Mouse (Mus musculus): ENCODE results near the gene Tor4a. TPM values are rescaled to one million over a fixed set of nuclear protein-coding genes. Genes with fewer than 3 reads are reported as not detected.

Tor4a gene
- polyA plus RNA-seq, 1 experiment from 2014 or later = 7.5 TPM

DNA sequence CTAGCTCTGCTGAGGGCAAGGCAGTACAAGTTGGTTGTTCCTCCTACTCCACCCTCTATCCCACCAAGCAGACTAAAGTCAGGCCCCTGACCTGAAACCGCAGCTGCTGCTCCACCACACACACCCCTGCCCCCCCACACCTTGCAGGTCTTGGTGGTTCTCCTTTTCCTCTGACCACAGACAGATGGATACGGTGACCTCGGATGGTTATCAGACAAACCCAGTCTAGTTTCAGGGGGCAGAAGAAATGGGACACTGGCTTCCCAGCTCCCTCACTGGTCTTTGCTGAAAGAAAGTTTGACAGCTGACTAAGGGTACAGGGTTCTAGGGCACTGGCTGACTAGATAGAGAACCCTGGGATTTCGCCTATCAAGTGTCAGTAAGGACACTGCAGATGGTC, 36.7 kb upstream of the Tor4a start:
- 60% methylated on average over 4 of the region's 4 CpGs for WGBS
- no peak for ATAC-seq (ENCODE audit: insufficient read depth)
- H3K36me3 ChIP-seq (ENCODE audit: insufficient read depth) = no peaks in the 10 kb centered on the region
- no peak for DNase-seq
- H3K27ac ChIP-seq (ENCODE audit: low read depth) = no peak overlapping the region
- no peaks in the 10 kb centered on the region for H3K9me3 ChIP-seq (ENCODE audit: low read depth, low read length)
- no peaks in the 10 kb centered on the region for H3K4me1 ChIP-seq (ENCODE audit: insufficient read depth)
- no peak overlapping the region for H3K4me2 ChIP-seq
- no peak overlapping the region for H3K9ac ChIP-seq
- no peak for TF ChIP-seq CTCF (IDR thresholded peaks at IDR 0.05; ENCODE audit: low read depth)
- H3K4me3 ChIP-seq (ENCODE audit: low read depth, low read length) = no peak overlapping the region
- 0 out of 2 replicates have a peak, but pooled peaks cover 2% of the 10 kb centered on the region for H3K27me3 ChIP-seq (ENCODE audit: insufficient read depth, low read length)

DNA sequence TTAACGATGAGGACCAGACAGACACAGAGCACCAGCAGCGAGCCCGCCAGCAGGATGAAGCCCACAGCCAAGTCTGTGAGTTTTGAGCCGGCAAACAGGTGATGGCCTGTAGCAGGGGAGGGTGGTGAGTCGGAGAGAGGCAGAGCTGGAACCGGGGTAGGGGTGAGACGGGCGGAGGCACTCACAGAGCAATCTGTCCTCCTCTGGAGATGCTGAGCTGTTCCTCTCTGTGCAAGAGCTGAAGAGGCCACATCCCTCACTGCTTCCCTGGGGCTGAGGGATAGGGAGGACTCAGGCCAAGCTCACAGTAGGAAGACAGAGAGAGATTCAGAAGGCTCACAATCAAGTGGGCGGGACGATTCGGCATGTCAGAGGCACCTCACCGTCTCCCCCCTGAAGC, 34.4 kb upstream of the Tor4a start:
- H3K36me3 ChIP-seq (ENCODE audit: insufficient read depth) = no peaks in the 10 kb centered on the region
- H3K27ac ChIP-seq (ENCODE audit: low read depth) = no peak overlapping the region
- H3K4me2 ChIP-seq = no peak overlapping the region
- ATAC-seq (ENCODE audit: insufficient read depth) = no peak
- 0 out of 2 replicates have a peak, but pooled peaks cover 2% of the 10 kb centered on the region for H3K27me3 ChIP-seq (ENCODE audit: insufficient read depth, low read length)
- TF ChIP-seq CTCF (IDR thresholded peaks at IDR 0.05; ENCODE audit: low read depth) = no peak
- WGBS = 56% methylated on average over 12 of the region's 12 CpGs
- H3K4me1 ChIP-seq (ENCODE audit: insufficient read depth) = no peaks in the 10 kb centered on the region
- H3K4me3 ChIP-seq (ENCODE audit: low read depth, low read length) = no peak overlapping the region
- no peak overlapping the region for H3K9ac ChIP-seq
- no peaks in the 10 kb centered on the region for H3K9me3 ChIP-seq (ENCODE audit: low read depth, low read length)
- no peak for DNase-seq

DNA sequence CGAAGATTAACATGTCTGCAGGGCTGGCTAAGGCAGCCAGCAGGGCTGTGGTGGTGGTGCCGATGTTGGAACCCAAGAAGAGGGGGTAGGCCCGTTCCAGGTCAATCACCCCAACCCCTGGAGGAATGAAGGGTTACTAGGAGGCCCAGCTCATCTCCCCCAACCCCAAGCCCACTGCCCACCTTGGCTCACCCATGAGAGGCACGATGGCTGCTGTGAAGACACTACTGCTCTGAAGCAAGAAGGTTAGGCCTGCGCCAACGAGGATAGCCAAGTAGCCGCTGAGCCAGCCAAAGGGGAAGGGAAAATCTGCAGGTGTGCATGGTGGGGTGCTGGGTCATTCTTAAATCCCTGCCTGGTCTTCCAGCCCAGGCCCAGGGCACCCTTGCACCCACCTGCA, 33.9 kb upstream of the Tor4a start:
- 0 out of 2 replicates have a peak, but pooled peaks cover 2% of the 10 kb centered on the region for H3K27me3 ChIP-seq (ENCODE audit: insufficient read depth, low read length)
- H3K9me3 ChIP-seq (ENCODE audit: low read depth, low read length) = no peaks in the 10 kb centered on the region

DNA sequence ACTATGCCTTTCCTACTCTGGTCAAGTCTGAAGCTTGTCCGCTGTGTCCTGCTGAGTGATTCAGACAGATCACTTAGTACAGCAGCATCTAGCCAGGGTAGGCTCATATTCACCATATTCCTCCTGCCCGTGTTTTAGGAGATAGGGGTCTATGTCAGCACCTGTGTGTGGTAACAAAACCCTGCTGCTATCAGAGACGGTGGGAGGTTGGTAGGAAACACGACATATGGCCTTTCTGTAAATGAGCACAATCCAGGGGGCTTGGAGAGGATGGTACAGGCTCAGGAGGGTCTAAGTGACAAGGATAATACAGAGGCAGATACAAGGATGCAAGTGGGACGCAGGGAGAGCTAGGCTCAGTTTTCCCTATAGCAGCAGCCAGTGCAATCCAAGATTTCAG, 32.9 kb upstream of the Tor4a start:
- Histone ChIP-seq H3K36me3 (ENCODE audit: insufficient read depth) (no peaks in the 10 kb centered on the region), H3K4me2 (no peak overlapping the region), H3K4me1 (ENCODE audit: insufficient read depth) (0 out of 2 replicates have a peak, but pooled peaks cover 5% of the 10 kb centered on the region), H3K27me3 (ENCODE audit: insufficient read depth, low read length) (0 out of 2 replicates have a peak, but pooled peaks cover 2% of the 10 kb centered on the region), H3K9ac (no peak overlapping the region), H3K4me3 (ENCODE audit: low read depth, low read length) (no peak overlapping the region), H3K9me3 (ENCODE audit: low read depth, low read length) (no peaks in the 10 kb centered on the region), H3K27ac (ENCODE audit: low read depth) (no peak overlapping the region)
- ATAC-seq (ENCODE audit: insufficient read depth) (no peak), DNase-seq (no peak)
- TF ChIP-seq CTCF (IDR thresholded peaks at IDR 0.05; ENCODE audit: low read depth) = no peak
- 80% methylated on average over 5 of the region's 5 CpGs for WGBS

More for the DNA sequence above, 33.9 kb upstream of the Tor4a start:
- H3K27ac ChIP-seq (ENCODE audit: low read depth) = no peak overlapping the region
- DNase-seq (no peak), ATAC-seq (ENCODE audit: insufficient read depth) (no peak)
- no peak overlapping the region for H3K9ac ChIP-seq
- H3K4me3 ChIP-seq (ENCODE audit: low read depth, low read length) = no peak overlapping the region
- TF ChIP-seq CTCF (IDR thresholded peaks at IDR 0.05; ENCODE audit: low read depth) = no peak
- 0 out of 2 replicates have a peak, but pooled peaks cover 3% of the 10 kb centered on the region for H3K4me1 ChIP-seq (ENCODE audit: insufficient read depth)
- no peaks in the 10 kb centered on the region for H3K36me3 ChIP-seq (ENCODE audit: insufficient read depth)
- WGBS = 79% methylated on average over 7 of the region's 7 CpGs
- H3K4me2 ChIP-seq = no peak overlapping the region

DNA sequence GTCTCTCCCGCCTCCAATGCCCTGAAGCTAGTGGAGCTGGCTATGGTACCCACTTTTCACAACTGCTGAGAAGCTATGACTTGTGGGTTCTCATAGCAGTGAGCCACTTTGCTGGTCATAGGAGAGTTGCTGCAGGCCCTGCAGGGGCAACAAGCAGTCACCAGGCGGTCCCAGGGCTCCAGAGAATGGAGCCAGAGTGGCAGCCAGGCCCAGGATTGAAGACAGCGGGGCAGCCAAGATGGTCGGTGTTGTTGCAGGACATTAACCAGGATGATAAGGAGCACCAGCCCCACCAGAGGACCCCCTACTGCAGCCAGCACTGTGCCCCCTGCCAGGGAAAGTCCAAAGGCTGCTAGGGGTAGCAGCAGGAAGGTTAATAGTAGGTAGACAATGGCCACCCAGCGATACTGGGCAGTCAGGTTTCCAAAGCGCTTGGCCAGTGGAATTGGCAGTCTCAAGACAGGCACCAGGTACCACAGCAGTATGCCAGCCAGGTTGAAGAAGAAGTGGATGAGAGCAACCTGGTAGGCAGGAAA, 32.4 kb upstream of the Tor4a start:
- H3K9me3 ChIP-seq (ENCODE audit: low read depth, low read length) = no peaks in the 10 kb centered on the region
- no peak for TF ChIP-seq CTCF (IDR thresholded peaks at IDR 0.05; ENCODE audit: low read depth)
- no peak overlapping the region for H3K27ac ChIP-seq (ENCODE audit: low read depth)
- peak overlapping the region; percentile 33; the same call in 1 of the 2 replicates for H3K4me2 ChIP-seq
- H3K4me3 ChIP-seq (ENCODE audit: low read depth, low read length) = no peak overlapping the region
- ATAC-seq (ENCODE audit: insufficient read depth) (no peak), DNase-seq (no peak)
- no peaks in the 10 kb centered on the region for H3K36me3 ChIP-seq (ENCODE audit: insufficient read depth)
- WGBS = 65% methylated on average over 6 of the region's 6 CpGs
- no peak overlapping the region for H3K9ac ChIP-seq
- H3K4me1 ChIP-seq (ENCODE audit: insufficient read depth) = 0 out of 2 replicates have a peak, but pooled peaks cover 5% of the 10 kb centered on the region
- H3K27me3 ChIP-seq (ENCODE audit: insufficient read depth, low read length) = 0 out of 2 replicates have a peak, but pooled peaks cover 1% of the 10 kb centered on the region

DNA sequence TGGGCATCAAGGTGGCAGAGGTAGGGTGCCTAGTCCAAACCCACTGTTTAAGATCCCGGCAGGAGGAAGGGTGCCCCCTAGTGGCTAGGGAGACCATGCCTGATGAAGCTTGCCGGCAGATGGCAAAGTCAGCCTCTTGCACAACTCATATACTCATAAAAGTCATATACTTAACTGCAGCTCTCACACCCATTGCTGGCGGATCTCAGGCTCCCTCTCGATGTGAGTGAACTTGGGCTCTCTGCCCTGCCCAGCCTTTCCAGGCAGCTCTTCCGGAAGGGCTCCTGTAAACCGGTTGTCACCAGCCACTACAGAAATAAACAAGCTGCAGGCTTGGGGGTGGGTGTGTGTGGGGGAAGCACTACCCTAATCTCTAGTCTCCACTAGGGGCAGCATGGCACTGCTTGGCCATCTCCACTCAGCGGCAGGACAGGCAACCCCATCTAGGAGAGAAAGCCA, 31.8 kb upstream of the Tor4a start:
- Histone ChIP-seq H3K27ac (ENCODE audit: low read depth) (peak overlapping the region; percentile 58; the same call in 1 of the 2 replicates), H3K9ac (no peak overlapping the region), H3K36me3 (ENCODE audit: insufficient read depth) (0 out of 2 replicates have a peak, but pooled peaks cover 2% of the 10 kb centered on the region), H3K27me3 (ENCODE audit: insufficient read depth, low read length) (no peaks in the 10 kb centered on the region), H3K4me3 (ENCODE audit: low read depth, low read length) (0 out of 2 replicates have a peak overlapping the region, but pooled peaks have one; percentile 7), H3K4me1 (ENCODE audit: insufficient read depth) (0 out of 2 replicates have a peak, but pooled peaks cover 5% of the 10 kb centered on the region), H3K9me3 (ENCODE audit: low read depth, low read length) (no peaks in the 10 kb centered on the region), H3K4me2 (peak overlapping the region; percentile 33)
- DNase-seq (peak; percentile 93), ATAC-seq (ENCODE audit: insufficient read depth) (peak; percentile 35)
- WGBS = under 1% methylated on average over 7 of the region's 7 CpGs
- TF ChIP-seq CTCF (IDR thresholded peaks at IDR 0.05; ENCODE audit: low read depth) = peak; percentile 74

DNA sequence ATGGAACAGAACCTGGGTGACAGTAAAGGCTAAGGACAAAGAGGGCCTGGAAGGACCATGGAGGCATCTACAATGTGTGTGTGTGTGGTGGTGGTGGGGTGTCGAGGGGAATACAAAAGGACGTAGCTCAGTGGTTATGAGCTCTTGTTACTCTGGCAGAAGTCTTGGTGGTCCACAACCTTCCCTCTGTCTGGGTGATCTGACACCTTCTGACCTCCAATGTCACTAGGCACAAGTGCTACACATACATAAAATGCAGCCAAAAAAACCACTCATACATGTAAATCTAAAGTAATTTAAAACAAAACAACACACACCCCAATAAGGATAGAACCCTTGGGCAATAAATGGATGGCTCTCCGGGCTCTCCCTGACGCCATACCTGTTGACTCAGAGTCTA, 30.7 kb upstream of the Tor4a start:
- no peak for ATAC-seq (ENCODE audit: insufficient read depth)
- H3K4me1 ChIP-seq (ENCODE audit: insufficient read depth) = 0 out of 2 replicates have a peak, but pooled peaks cover 5% of the 10 kb centered on the region
- H3K27me3 ChIP-seq (ENCODE audit: insufficient read depth, low read length) = no peaks in the 10 kb centered on the region
- H3K9me3 ChIP-seq (ENCODE audit: low read depth, low read length) = no peaks in the 10 kb centered on the region
- H3K27ac ChIP-seq (ENCODE audit: low read depth) = no peak overlapping the region
- TF ChIP-seq CTCF (IDR thresholded peaks at IDR 0.05; ENCODE audit: low read depth) = no peak
- H3K9ac ChIP-seq = no peak overlapping the region
- 0 out of 2 replicates have a peak, but pooled peaks cover 4% of the 10 kb centered on the region for H3K36me3 ChIP-seq (ENCODE audit: insufficient read depth)
- no peak for DNase-seq
- WGBS = 90% methylated on average over 4 of the region's 4 CpGs
- H3K4me2 ChIP-seq = no peak overlapping the region
- no peak overlapping the region for H3K4me3 ChIP-seq (ENCODE audit: low read depth, low read length)

All from lung, embryonic 14.5 days (tissue).